9 mouse cellular contexts compared by ENCODE assay signal in the genomic region with DNA sequence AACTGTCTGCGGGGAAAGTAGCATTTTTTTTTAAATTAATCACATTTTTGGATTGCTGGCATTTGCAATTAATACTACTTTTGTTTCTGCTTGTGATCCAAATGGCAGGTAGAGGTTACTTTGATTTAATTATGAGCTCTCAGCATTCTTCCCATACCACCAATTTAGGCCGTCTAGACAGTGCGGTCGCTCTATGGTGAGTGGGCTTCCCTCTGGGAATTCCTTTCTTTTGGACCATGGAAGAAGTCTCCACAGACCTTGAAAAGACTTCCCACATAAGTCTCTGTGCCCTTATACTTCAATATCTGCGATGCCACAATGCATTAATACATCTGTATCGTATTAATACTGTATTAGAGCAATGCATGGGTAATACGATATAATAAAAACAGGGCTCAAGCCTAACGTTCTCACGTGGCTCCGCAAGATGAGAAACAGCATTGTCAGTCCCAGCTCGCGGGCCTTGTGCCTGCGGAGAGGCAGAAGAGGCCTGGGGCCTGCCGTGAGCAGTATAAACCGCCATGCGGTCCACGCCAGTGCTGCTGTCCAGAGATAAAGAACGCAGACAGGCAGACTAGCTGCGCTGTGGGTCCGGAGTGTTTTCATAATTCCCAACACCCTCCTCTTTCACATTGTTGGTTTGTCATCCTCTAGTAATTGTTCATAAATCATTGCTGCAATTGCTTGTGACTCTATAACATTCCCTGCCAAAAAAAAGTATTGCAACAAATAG.
DNase-seq lines count a peak whose midpoint lies in the region; ATAC-seq lines count a peak whose summit lies in the region.
"Had no signal": no experiment of that assay in that cellular context is flagged by ENCODE, and none has a peak within 500 bp of the region (broad histone marks: within the 10 kb centered on the region; RNA-seq: fewer than 3 reads in every experiment).

No protein-coding gene starts in this region.

- peak overlapping the region; percentile 0; the same call in 1 of the 2 replicates for H3K27ac ChIP-seq in heart, embryonic 12.5 days (ENCODE audit: poor library complexity, severe bottlenecking)
- no peak overlapping the region for H3K27ac ChIP-seq in liver, embryonic 16.5 days (ENCODE audit: low read length)
- no peak overlapping the region for H3K27ac ChIP-seq in forebrain, embryonic 16.5 days (ENCODE audit: low read length)
- H3K27ac ChIP-seq: macrophage had no signal

- H3K9me3 ChIP-seq in heart, embryonic 12.5 days (replicated peaks): no peaks in the 10 kb centered on the region
- no peaks in the 10 kb centered on the region for H3K9me3 ChIP-seq in liver, embryonic 16.5 days (replicated peaks; ENCODE audit: control insufficient read depth, low read length)
- no peaks in the 10 kb centered on the region for H3K9me3 ChIP-seq in forebrain, embryonic 16.5 days (ENCODE audit: control insufficient read depth, low read length)

- no peaks in the 10 kb centered on the region for H3K27me3 ChIP-seq in heart, embryonic 12.5 days (replicated peaks)
- no peaks in the 10 kb centered on the region for H3K27me3 ChIP-seq in liver, embryonic 16.5 days (ENCODE audit: control insufficient read depth, insufficient read depth, low read depth, low read length)
- no peaks in the 10 kb centered on the region for H3K27me3 ChIP-seq in forebrain, embryonic 16.5 days (replicated peaks; ENCODE audit: control insufficient read depth, insufficient read depth, low read length)

- 55% methylated on average over 20 of the region's 20 CpGs for WGBS in heart, embryonic 12.5 days
- 66% methylated on average over 20 of the region's 20 CpGs for WGBS in liver, embryonic 16.5 days (ENCODE audit: insufficient replicate concordance)
- 89% methylated on average over 20 of the region's 20 CpGs for WGBS in forebrain, embryonic 16.5 days

- no peak overlapping the region for H3K4me2 ChIP-seq in heart, embryonic 12.5 days
- no peak overlapping the region for H3K4me2 ChIP-seq in liver, embryonic 16.5 days (ENCODE audit: low read depth, low read length)
- H3K4me2 ChIP-seq in forebrain, embryonic 16.5 days (ENCODE audit: low read length): no peak overlapping the region

- DNase-seq in embryo, embryonic 10 days (ENCODE audit: low spot score): peak; percentile 18
- DNase-seq in embryo, embryonic 9.5 days (ENCODE audit: extremely low spot score): no peak
- peak; percentile 80 for DNase-seq in adipocyte (ENCODE audit: low spot score)
- no peak for DNase-seq in c-Kit-positive CD71-positive TER-119-positive erythroid progenitor cells, embryonic 14.5 days (ENCODE audit: low spot score)

- H3K9ac ChIP-seq in heart, embryonic 12.5 days: no peak overlapping the region
- H3K9ac ChIP-seq in liver, embryonic 16.5 days (ENCODE audit: low read depth, low read length): no peak overlapping the region
- H3K9ac ChIP-seq in forebrain, embryonic 16.5 days (replicated peaks; ENCODE audit: low read depth, low read length): no peak overlapping the region

- ATAC-seq in heart, embryonic 12.5 days (ENCODE audit: insufficient number of reproducible peaks, low FRiP score): no peak
- ATAC-seq in liver, embryonic 16.5 days (ENCODE audit: low read depth): peak; percentile 41; the same call in 1 of the 2 replicates
- no peak for ATAC-seq in frontal cortex, adult (ENCODE audit: low TSS enrichment)
- ATAC-seq in forebrain, embryonic 16.5 days: no peak

- peaks cover 32% of the 10 kb centered on the region for H3K4me1 ChIP-seq in heart, embryonic 12.5 days (replicated peaks)
- H3K4me1 ChIP-seq in liver, embryonic 16.5 days (ENCODE audit: control insufficient read depth, low read depth, low read length): no peaks in the 10 kb centered on the region
- peaks cover 3% of the 10 kb centered on the region; the same call in 1 of the 2 replicates for H3K4me1 ChIP-seq in forebrain, embryonic 16.5 days (replicated peaks; ENCODE audit: control insufficient read depth, insufficient read depth, low read length)

- H3K36me3 ChIP-seq in heart, embryonic 12.5 days: no peaks in the 10 kb centered on the region
- no peaks in the 10 kb centered on the region for H3K36me3 ChIP-seq in liver, embryonic 16.5 days (ENCODE audit: control insufficient read depth, insufficient read depth)
- H3K36me3 ChIP-seq in forebrain, embryonic 16.5 days (ENCODE audit: control insufficient read depth, insufficient read depth): no peaks in the 10 kb centered on the region

- H3K4me3 ChIP-seq in heart, embryonic 12.5 days: no peak overlapping the region
- no peak overlapping the region for H3K4me3 ChIP-seq in liver, embryonic 16.5 days (ENCODE audit: low read depth, low read length)
- H3K4me3 ChIP-seq in forebrain, embryonic 16.5 days (replicated peaks; ENCODE audit: low read length): no peak overlapping the region

Comparison
In these comparisons a context has a peak if more than half of its experiments do, and no peak if none do; other contexts are left out.
1. DNase-seq: peak in embryo, embryonic 10 days (single experiment) and adipocyte (single experiment); none in embryo, embryonic 9.5 days (single experiment) and c-Kit-positive CD71-positive TER-119-positive erythroid progenitor cells, embryonic 14.5 days (single experiment).